12 mouse cellular contexts compared by ENCODE assay signal in the genomic region with DNA sequence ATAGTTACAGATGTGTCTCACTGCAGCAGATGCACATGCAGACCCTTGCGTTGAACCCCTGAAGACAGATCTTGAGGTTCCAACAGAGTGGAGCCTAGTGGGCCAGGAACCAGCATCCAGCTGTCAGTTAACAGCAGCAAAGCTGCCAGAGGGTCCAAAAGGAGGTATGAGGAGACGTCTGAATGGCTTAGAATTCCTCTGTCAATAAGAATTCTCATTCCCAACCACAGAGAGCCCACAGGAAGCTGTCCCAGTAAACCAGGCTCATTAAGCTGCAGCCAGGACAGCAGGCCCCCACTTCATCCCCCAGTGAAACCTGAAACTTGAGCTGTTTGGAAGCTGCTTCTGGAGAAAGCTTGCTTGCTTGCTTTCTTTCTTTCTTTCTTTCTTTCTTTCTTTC.
DNase-seq lines count a peak whose midpoint lies in the region; ATAC-seq and TF ChIP-seq lines count a peak whose summit lies in the region.
"Had no signal": no experiment of that assay in that cellular context is flagged by ENCODE, and none has a peak within 500 bp of the region (broad histone marks: within the 10 kb centered on the region; RNA-seq: fewer than 3 reads in every experiment).

No protein-coding gene starts in this region.

- H3K9me3 ChIP-seq in hindbrain, embryonic 12.5 days (replicated peaks), result no peaks in the 10 kb centered on the region
- H3K9me3 ChIP-seq in hindbrain, postnatal 0 days (ENCODE audit: low read length), result no peaks in the 10 kb centered on the region
- no peaks in the 10 kb centered on the region for H3K9me3 ChIP-seq in embryonic facial prominence, embryonic 10.5 days
- H3K9me3 ChIP-seq: liver, embryonic 13.5 days had no signal

- no peaks in the 10 kb centered on the region for H3K36me3 ChIP-seq in hindbrain, embryonic 12.5 days
- H3K36me3 ChIP-seq in hindbrain, postnatal 0 days (ENCODE audit: insufficient read depth, low read length), result no peaks in the 10 kb centered on the region
- H3K36me3 ChIP-seq in embryonic facial prominence, embryonic 10.5 days (replicated peaks), result no peaks in the 10 kb centered on the region
- H3K36me3 ChIP-seq: liver, embryonic 13.5 days had no signal

- H3K27ac ChIP-seq in hindbrain, embryonic 12.5 days, result peak overlapping the region; percentile 55
- no peak overlapping the region for H3K27ac ChIP-seq in hindbrain, postnatal 0 days
- peak overlapping the region; percentile 82 for H3K27ac ChIP-seq in embryonic facial prominence, embryonic 10.5 days (replicated peaks)
- H3K27ac ChIP-seq: liver, embryonic 13.5 days had no signal

- intact Hi-C loops in gastrocnemius, postnatal 36 days (cut with DNase I), result no loop called here

- no peak overlapping the region for H3K9ac ChIP-seq in hindbrain, embryonic 12.5 days
- no peak overlapping the region for H3K9ac ChIP-seq in hindbrain, postnatal 0 days (replicated peaks; ENCODE audit: low read length)
- H3K9ac ChIP-seq: liver, embryonic 13.5 days had no signal

- WGBS in hindbrain, embryonic 12.5 days, result 49% methylated on average over 2 of the region's 2 CpGs
- 41% methylated on average over 2 of the region's 2 CpGs for WGBS in hindbrain, postnatal 0 days
- whole genome bisulfite sequencing in embryonic facial prominence, embryonic 10.5 days, result 38% methylated on average over 2 of the region's 2 CpGs

- ATAC-seq in hindbrain, embryonic 12.5 days (ENCODE audit: low FRiP score), result no peak
- ATAC-seq in hindbrain, postnatal 0 days, result no peak

- DNase-seq in hindbrain, postnatal 0 days (ENCODE audit: low spot score), result no peak
- DNase-seq in 3T3-L1 (ENCODE audit: low read depth, low spot score), result peak; percentile 73
- DNase-seq in embryonic facial prominence, embryonic 10.5 days (ENCODE audit: low spot score), result peak; percentile 68
- peak; percentile 78 for DNase-seq in forelimb bud, embryonic 11.5 days (ENCODE audit: low read depth, low spot score)
- no peak for DNase-seq in spleen, postnatal 36 days (ENCODE audit: low spot score in 2 of 2)
- no peak for DNase-seq in right cerebral cortex, postnatal 4 days
- DNase-seq in gastrocnemius, postnatal 36 days, result no peak
- DNase-seq: cerebellum, postnatal 25 days; heart, postnatal 10 days; liver, embryonic 13.5 days had no signal

- no peak overlapping the region for H3K4me3 ChIP-seq in hindbrain, embryonic 12.5 days
- H3K4me3 ChIP-seq in hindbrain, postnatal 0 days (ENCODE audit: low read length), result no peak overlapping the region
- H3K4me3 ChIP-seq in embryonic facial prominence, embryonic 10.5 days, result no peak overlapping the region
- H3K4me3 ChIP-seq: liver, embryonic 13.5 days; myocyte had no signal

- peaks cover 8% of the 10 kb centered on the region for H3K4me1 ChIP-seq in hindbrain, embryonic 12.5 days
- peaks cover 3% of the 10 kb centered on the region; the same call in 1 of the 2 replicates for H3K4me1 ChIP-seq in hindbrain, postnatal 0 days (ENCODE audit: insufficient read depth, low read length)
- peaks cover 31% of the 10 kb centered on the region for H3K4me1 ChIP-seq in embryonic facial prominence, embryonic 10.5 days
- H3K4me1 ChIP-seq: liver, embryonic 13.5 days had no signal

- H3K4me2 ChIP-seq in hindbrain, embryonic 12.5 days (replicated peaks), result no peak overlapping the region
- no peak overlapping the region for H3K4me2 ChIP-seq in hindbrain, postnatal 0 days (ENCODE audit: low read depth, low read length)
- H3K4me2 ChIP-seq: liver, embryonic 13.5 days had no signal

- no peak for TF ChIP-seq CTCF in hindbrain, postnatal 0 days (IDR thresholded peaks at IDR 0.05; ENCODE audit: low read depth)

- no peaks in the 10 kb centered on the region for H3K27me3 ChIP-seq in hindbrain, embryonic 12.5 days
- no peaks in the 10 kb centered on the region for H3K27me3 ChIP-seq in hindbrain, postnatal 0 days (ENCODE audit: insufficient read depth, low read length)
- no peaks in the 10 kb centered on the region for H3K27me3 ChIP-seq in embryonic facial prominence, embryonic 10.5 days (replicated peaks; ENCODE audit: low read depth, poor library complexity, severe bottlenecking)
- H3K27me3 ChIP-seq: liver, embryonic 13.5 days had no signal

Comparison
In these comparisons a context has a peak if more than half of its experiments do, and no peak if none do; other contexts are left out.
1. DNase-seq: peak in 3T3-L1 (single experiment), embryonic facial prominence, embryonic 10.5 days (single experiment) and forelimb bud, embryonic 11.5 days (single experiment); none in hindbrain, postnatal 0 days (single experiment), spleen, postnatal 36 days (0 of 2), right cerebral cortex, postnatal 4 days (single experiment) and gastrocnemius, postnatal 36 days (0 of 2).